Mouse (Mus musculus): ENCODE data around the gene Arl3.

Arl3 gene

DNA sequence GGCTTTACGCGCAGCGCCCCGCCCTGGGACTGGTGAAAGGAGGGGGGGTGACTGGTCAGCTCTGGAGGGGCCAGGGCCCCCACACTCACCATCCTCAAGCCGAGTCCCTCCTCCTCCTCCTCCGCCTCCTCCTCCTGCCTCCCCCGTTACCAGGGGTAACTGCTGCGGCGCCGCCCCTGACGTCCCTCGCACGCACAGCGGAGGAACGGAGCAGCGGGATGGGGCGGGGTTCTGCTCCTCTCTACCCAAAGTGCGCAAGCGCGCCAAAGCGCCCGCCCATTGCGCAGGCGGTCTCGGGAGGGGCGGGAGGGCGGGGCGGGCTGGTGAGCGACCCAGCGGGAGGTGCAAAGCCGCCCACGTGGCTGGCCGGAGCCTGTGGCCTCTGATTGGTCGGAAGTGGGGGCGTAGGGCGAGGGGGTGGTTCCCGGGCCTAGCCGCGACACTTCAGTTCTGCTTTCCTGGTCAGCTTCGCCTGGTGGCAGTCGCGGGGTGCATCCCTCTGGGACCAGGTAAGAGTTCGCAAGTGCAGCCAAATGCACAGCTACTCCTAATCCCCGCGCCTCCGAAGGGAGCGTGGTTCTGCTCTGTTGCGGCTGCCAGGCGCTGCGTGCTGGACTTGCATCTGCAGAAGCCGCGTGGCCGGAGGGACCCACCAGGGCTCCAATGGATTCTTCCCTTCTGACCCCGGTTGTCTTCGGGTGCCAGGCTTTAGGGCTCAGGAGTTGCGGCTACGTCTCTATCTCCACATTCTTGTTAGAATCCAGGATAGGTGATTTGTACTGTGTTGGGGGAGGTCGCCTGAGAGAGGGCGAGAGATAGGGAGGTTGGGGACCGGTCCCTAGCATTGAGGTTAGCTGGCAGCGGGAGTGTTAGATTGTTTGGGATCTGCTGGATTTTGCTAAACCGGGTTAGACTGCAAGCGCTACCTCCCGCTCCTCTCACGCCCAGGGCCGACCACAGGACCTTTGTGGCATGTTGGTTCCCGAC is at the start of gene Arl3, which contains the start of gene Sfxn2:
Arl3 (minus strand) TSS at position 248 of the 987 bp plus-strand sequence.
Sfxn2 (plus strand) TSS at position 415 of the 987 bp plus-strand sequence.
- DNase-seq (ENCODE audit: low read depth, low spot score), result peak; percentile 96

DNA sequence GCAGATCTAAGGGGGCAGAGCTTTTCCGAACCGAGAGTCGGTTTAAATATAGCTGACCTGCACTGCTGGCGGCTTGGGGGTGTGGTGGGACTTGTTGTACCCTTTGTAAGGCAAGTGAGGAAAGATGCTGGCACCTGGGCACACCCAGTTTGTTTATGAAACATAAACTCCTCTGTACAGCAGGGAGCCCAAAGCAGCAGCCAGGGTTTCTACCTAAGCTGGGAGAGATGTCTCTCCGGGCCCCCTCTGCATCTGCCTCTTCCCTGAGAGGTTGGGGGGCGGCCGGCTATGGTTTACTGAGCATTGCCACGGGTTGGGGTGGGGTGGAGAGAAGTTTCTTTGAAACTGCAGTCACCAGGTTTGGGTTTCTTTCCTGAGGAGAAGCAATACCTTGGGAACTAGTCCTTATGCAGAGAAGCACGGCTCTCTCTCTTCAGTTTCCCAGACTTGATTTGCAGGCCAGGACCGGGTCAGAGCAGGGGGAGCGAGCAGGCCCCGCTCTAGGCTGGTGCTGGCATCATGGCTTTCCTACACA is 49.7 kb upstream of the Arl3 start:
- DNase-seq (ENCODE audit: low read depth, low spot score), result no peak

DNA sequence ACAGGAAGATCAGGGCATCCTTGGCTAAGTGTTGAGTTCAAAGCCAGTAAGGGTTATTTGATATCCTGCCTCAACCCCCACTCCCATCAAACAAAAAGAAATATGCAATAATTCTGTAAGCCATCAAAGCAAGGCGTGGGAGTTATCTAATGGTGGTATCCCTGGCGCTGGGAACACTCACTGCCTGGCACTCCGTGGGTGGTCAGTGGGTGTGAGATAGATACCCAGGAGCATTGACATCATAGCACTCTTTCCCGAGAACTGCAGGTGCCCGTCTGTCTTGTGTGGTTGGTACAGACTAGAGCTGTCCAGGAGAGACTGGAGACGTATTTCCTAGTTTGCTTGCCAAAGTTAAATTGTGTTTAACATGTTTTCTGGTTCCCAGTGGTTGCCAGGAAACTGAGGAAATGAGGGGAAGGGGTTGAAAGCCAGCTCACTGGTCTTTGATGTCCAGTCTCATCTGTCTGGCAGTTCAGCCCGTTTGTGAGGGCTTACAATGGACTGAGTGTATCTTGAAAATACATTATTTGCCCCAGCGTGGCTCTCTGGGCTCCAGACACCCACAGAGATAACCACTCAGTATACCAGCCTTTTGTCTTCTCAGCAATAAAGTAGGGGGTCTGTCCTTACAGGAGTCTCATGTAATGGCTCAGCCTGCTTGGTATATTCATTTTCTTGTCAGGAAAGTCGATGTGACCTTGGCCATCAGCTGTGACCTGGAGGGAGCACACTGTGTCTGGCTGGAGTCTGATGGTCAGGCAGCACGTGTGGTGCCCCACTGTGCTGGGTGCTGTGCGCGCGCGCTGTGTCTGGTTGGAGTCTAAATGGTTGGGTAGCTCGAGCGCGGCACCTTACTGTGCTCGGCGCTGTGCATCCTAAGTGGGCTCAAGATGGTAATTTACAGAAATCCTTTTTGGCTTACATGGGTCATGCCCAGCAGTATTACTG is 48.5 kb upstream of the Arl3 start:
- DNase-seq (ENCODE audit: low read depth, low spot score), result no peak

DNA sequence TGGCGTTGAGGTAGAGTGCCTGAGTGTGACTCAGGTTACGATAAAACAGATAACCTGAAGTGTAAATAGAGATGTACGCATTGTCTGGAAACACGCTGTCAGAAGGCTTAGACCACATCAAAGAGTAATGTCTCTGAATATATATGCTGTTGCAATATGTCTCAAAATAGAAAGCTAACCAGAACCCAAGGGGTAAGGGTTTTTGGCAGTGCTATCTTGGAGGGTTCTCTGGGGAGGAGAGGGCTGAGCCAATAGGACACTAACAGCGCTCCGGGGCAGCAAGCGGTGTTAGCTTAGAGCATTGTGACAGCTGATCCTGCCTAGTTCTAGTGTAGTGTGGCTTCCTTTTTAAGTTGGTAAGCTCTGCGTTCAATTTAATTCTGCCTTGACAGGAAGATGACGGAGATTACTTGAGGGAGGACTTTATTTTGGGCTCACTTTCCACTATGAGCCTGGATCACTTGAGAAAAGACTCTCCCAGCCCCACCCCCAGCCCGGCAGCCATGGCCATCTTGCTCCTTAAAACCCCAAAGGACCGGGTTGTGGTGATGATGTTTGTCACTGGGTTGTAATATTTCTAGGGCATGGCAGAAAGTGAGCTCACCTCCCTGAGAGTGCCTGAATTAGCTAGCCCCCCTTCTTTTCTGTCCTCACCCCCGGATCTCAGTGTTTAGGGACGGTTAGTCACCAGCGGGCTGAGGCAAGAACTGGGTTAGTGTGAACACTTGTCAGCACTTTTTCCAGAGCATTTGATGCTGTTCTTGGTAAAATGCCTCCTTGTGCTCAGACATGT is 47.2 kb upstream of the Arl3 start:
- no peak for DNase-seq (ENCODE audit: low read depth, low spot score)

DNA sequence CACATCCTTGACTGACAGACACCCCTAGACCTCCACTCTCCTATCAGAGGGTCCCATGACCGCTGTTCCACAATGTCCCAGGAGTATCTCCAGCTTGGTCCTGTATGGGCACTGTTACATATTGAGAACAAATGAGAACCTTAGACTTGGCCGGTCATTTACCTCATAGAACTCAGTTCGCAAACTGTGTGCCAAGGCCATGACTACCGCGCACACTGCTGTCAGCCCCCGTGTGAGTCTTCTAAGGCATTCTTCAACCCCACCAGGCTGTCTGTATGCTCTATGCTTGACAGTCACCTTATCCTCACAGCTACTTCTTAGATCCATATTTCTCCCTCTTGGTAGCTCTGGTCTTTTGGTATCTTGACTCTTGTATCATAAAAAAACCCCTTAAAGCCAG is 46.5 kb upstream of the Arl3 start:
- no peak for DNase-seq (ENCODE audit: low read depth, low spot score)

DNA sequence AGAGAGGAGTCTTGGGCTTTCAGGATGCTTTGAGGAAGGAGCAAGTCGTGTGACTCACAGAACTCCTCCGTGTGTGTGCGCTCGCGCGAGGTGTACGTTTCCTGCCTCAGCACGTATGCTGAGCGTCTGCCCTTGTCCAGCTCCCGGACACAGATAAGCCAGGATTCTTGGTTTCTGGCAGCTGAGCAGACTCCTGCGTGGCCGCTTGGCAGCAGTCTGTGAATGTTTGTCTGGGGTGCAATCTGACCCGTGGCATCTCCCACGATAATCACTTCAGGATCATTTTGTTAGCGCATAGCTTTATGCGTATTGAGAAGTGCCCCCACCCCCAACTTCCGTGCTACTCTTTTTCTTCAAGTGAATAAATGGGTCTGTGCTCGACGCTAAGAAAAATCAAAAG is 46.0 kb upstream of the Arl3 start:
- DNase-seq (ENCODE audit: low read depth, low spot score), result no peak

DNA sequence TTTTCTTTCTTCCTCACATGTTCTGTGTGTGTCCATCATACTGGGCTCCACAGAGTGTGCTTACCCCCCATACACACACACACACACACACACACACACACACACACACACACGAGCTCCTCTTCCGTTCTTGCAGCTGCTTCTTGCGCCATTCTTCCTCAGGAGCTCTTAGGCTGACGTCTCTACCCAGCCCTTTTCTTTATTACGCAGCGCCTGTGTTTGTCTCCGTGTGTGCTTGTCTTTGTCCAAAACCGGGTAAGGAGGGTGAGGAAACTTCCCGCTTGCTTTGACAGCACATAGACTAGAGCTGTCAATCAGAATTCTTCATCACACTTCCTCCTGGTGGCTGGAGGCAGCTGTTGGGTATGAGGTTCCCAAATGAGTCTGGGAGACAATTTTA is 45.3 kb upstream of the Arl3 start:
- no peak for DNase-seq (ENCODE audit: low read depth, low spot score)

DNA sequence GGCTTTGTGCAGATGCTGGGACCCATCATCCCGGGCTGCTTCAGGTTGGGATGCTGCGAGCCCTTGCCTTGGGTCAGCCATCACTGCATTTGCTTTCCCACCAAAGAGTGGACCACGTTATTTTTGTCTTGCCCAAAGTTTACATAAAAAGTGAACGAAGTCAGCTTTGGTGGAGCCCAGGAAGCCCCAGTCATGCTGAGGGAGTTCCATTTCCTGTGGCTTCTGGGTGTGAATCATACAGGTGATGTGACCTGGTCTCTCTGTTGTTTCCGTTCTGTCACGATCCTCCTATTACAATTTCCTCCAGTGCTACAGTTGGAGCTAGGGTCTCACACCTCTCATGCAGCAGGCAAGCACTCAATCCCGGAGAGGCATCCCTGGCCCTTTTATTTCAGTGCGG is 44.4 kb upstream of the Arl3 start:
- no peak for DNase-seq (ENCODE audit: low read depth, low spot score)

DNA sequence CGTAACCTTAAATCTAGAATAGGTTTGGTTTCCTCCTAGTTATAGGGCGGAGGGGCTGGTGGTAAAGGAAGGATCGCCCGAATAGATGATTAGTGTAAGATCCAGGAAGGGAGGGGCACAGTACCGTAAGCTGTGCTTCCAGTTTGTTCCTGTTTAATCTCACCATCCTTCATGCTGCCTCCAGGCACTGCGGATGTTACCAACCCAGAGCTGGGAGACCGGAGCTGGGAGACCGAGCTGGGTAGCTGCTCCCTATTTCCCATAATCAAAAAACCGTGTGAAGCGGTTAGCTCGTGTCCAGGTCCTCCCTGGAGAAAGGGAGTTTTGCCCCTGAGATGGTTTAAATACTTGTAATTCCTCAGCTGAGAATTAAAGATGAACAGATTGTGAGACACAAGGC is 43.4 kb upstream of the Arl3 start:
- no peak for DNase-seq (ENCODE audit: low read depth, low spot score)

DNA sequence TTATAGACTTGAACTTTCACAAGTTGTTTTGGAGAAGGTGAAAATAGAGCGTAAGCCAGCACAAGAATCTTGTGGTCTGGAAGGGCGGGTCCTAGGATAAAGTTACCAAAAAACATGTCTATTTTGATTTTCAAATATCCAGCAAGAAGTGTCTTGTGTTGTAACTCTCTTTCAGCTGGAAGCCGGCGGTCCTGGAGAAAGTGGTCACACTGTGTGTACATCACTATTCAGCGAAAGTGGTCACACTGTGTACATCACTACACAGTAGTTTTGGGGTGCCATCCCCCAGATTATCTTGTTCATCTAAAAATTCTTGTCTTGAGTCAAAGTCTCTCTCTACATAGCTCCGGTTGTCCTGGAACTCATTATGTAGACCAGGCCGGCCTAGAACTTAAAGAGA is 35.2 kb upstream of the Arl3 start:
- no peak for DNase-seq (ENCODE audit: low read depth, low spot score)

DNA sequence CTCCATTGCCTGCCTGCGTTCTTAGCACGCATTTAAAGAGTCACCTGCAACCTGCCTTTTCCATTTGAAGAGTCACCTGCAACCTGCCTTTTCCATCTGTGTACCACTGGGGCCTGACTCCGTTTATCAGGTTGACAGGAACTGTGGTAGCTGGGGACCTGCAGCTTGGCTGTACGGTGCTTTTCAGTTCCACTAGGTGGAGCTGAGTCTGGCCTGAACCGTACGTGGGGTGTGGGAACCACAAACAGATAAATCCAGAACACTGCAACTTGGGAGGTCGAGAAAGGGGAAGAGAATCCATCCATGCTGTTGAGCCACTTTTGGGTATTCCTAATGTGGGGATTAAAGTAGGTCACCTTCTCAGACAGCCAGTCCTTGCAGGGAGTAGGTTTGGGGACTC is 34.4 kb upstream of the Arl3 start:
- no peak for DNase-seq (ENCODE audit: low read depth, low spot score)

DNA sequence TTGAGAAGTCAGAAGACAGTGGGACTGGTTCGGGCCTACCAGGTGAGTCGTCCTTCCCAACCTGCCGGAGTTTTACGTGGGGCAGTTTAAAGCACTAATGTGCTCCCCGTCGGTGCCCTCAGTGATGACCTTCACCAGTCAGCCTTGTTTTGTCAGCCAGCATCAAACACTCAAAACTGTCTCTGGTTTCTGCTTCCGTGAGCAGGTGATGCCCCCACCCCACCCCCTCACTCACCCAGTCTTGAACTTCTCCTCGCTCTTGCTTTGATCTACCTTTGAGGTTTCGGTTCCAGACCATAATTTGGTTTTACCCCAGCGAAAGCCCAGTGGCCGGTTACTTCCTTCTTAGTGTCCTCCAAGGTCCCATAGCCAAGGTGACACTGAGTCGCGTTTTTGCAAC is 33.7 kb upstream of the Arl3 start:
- DNase-seq (ENCODE audit: low read depth, low spot score), result no peak

DNA sequence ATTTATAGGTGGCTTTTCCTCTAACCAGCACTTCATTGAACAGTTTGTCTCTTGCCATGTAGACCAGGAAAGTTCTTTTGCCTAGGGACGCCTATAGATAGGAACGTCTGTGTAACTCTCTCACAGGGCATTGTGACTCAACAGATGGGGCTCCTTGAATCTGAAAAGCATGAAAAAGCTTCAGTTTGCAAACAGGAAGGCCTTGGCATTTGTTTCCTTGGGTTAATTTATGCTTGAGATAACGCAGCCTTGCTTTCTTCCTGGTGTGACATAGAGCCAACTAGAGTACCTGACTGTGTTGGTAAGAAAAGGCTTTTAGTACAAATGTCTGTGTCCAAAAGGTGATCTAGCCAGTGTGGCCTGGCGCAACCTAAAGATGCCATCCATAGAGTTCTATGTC is 29.4 kb upstream of the Arl3 start:
- no peak for DNase-seq (ENCODE audit: low read depth, low spot score)

DNA sequence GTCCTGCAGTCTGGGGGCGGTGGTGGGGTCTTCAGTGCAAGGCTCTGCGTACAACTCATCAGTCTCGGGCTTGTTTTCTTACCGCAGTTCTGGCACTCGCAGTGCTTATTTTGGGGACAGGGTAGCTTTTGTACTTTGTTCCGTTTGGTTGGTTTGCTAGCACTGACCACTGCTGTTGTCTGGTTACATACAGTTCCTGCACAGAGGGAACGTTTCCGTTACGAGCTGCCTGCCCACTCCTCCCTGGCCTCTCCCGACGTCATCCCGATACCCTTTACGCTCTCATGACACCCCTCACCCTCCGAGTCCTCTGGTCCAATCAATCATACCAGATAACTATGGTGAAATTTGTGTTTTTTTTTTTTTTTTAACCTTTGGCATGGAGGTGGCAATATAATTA is 28.5 kb upstream of the Arl3 start:
- DNase-seq (ENCODE audit: low read depth, low spot score), result no peak

DNA sequence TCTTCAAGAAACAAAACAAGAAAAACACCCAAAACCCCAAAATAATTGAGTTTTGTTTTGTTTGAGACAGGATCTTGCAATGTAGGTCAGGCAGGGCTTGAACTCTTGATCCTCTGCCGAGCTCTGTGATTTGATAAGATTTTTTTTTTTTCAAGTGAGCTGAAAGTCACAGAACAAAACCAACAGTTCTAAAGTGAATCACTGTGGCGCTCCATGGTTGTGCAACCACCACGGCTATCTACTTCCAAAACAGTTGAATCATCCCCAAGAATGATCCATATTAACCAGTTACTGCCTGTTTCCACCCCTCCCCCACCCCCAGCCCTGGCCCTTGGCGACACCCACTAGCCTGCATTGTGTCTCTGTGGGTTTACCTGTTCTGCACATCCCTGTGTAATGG is 27.4 kb upstream of the Arl3 start:
- DNase-seq (ENCODE audit: low read depth, low spot score), result no peak

DNA sequence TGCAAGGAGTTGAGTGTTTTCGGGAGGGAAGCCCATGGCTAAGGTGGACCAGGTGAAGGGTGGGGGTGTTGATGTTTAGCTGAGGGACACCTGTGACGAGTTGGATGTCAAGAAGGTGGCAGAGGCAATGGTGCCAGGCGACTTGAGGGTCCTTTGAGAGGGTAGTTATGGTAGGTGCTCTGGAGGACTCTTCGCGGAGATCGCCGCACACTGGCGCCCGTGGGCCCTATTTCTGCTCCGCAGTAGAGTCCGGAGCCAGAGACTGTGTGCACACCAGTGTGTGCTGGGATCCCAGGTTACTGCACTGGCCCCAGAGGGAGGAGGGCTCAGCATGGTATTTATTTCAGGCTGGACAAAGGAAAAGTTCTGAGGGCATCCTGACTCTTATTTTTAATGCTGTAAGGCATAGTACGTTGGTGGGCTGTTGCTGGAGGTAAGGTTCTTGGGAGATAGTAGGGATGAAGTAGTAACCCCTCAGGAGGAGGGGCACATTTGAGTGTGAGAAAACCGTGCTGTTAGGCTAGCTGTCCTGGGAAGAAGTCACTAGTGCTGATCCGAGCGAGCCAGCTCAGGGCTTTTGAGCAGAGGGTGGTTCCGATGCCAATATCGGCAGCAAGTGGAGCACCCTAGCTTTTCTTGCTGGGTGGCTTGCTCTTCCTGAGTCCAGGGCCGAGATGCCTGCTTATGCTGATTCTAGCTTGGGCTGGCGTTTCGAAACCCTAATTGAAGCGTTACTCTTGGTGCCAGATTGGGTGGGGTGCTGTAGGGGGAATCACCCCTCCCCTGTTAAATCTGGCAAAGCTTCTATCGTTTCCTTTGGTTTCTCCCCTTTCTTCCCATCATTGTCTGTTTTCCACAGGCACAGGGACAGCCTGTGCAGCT is 26.6 kb upstream of the Arl3 start:
- no peak for DNase-seq (ENCODE audit: low read depth, low spot score)

DNA sequence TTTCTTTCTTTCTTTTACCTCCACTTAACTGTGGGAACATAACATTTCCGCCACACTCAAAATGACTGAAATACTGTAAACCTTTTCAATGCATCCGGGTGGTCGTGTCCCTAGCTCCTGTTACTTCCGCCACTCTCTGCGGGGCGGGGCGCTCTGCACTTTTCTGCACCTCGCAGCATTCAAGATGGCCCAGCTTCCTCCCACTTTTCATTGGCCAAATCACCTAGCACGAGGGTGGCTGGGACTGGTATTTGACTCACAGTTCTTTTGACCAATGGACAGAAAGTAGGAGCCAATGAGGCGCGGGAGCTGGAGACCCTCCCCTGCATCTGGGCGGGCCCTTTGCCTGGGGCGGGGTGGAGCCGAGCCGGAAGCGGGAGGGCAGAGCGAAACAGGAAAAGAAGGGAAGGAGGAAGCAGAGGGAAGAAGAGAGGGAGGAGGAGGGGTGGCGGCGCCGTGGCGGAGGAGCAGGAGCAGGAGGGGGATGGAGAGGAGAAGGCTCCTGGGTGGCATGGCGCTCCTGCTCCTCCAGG is 25.8 kb upstream of the Arl3 start, which contains the start of gene Wbp1l:
Wbp1l (plus strand) TSS at position 365 of the 533 bp plus-strand sequence.
- DNase-seq (ENCODE audit: low read depth, low spot score), result peak; percentile 97

DNA sequence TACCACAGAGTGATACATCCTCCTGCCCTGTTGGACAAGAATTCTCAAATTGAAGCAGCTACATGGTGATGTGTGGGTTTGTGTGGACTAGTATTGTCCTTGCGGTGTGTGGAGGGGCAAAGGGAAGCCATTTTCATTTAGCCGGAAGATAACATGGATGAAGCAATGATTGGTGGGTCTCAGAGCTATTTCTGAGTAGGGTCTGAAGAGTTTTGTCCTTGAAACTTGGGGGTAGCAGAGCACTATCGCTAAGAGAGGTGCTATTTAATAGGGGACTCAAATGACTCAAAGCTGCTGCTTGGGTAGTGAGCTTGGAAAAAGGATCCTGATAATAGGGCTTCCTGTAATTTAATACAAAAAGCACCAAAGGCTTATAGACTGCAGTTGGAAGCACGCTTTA is 25.2 kb upstream of the Arl3 start:
- no peak for DNase-seq (ENCODE audit: low read depth, low spot score)

DNA sequence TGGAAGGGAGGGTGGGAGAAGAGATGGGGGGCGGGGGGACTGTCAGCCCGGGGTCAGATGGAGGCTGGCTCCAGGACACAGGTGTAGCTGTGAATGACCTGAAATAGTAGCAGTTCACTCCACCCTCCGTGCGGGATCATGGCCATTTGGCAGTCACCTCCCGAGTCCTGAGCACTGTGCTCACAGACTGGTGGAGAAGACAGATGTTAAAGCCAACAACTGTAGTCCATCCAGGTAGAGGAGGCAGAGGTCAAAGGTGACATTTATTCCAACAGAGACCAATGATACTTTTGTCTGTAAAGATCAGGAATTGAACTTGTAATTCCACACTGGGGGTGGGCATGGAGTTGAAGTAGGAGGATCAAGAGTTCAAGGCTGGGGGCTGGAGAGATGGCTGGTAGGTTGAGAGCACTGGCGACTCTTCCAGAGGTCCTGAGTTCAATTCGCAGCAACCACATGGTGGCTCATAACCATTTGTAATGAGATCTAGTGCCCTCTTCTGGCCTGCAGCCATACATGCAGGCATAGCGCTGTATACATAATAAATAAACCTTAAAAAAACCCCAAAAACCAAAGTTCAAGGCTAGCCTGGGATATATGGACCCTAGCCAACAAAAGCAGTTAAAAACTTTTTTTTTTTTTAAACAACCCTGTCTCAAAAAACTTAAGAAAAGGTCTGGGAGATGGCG is 19.9 kb upstream of the Arl3 start:
- DNase-seq (ENCODE audit: low read depth, low spot score), result no peak
